Mouse (Mus musculus): ENCODE data around the gene Acvr1.
A peak's percentile ranks its signal among the peaks of the same experiment; 100 is the strongest.

Gene Acvr1

GRCm38 (mm10) chr2:58520727-58521126, 46.2 kb downstream of the Acvr1 start:
- DNase-seq (ENCODE audit: low spot score in 2 of 2) = no peak

DNA sequence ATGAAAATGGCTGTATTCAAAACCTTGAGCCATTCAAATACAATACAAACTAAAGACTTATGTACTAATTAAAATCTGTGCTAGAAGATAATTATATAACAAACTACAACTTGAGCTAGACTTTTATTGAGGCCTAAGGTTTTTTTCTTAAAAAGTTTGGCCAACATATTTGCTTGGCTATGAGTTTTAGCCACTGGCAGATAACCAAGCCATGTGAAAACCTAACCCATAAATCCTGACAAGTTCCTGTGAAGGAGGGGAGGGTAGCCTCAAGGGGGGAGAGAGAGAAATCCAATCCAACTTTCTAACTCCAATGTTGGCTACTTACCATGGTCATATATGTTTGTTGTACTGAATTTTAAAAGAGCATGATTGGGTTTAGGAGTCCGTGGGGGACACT, 48.4 kb downstream of the Acvr1 start:
- DNase-seq (ENCODE audit: low spot score in 2 of 2) = no peak

GRCm38 (mm10) chr2:58516920-58517319, 50.0 kb downstream of the Acvr1 start:
- no peak for DNase-seq (ENCODE audit: low spot score in 2 of 2)

- DNase-seq (ENCODE audit: low spot score in 2 of 2) = no peak
These were observed 51.0 kb downstream of the Acvr1 start for GRCm38 (mm10) chr2:58516000-58516399.

DNA sequence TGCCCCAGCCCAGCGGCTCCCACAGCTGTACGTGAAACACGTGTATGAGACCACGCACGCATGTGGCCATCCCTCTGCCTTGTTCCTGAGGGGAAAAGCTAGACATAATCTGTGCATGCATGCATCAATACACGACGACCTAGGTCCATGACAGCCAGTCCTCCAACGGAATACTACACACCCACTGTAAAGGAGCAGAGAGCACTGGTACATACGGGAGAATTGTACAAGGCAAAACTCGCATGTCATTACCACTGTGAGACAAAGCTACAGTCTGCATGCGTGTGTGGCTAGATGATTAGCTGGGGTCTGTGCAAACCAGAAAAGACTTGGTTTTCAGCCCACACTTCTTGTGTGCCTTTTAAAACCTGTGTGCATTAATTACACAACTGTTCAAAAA, 52.5 kb downstream of the Acvr1 start:
- no peak for DNase-seq (ENCODE audit: low spot score in 2 of 2)

- no peak for DNase-seq (ENCODE audit: low spot score in 2 of 2)
These were observed 53.7 kb downstream of the Acvr1 start for GRCm38 (mm10) chr2:58513212-58513611.

- no peak for DNase-seq (ENCODE audit: low spot score in 2 of 2)
These were observed 56.8 kb downstream of the Acvr1 start for GRCm38 (mm10) chr2:58510192-58510591.

DNA sequence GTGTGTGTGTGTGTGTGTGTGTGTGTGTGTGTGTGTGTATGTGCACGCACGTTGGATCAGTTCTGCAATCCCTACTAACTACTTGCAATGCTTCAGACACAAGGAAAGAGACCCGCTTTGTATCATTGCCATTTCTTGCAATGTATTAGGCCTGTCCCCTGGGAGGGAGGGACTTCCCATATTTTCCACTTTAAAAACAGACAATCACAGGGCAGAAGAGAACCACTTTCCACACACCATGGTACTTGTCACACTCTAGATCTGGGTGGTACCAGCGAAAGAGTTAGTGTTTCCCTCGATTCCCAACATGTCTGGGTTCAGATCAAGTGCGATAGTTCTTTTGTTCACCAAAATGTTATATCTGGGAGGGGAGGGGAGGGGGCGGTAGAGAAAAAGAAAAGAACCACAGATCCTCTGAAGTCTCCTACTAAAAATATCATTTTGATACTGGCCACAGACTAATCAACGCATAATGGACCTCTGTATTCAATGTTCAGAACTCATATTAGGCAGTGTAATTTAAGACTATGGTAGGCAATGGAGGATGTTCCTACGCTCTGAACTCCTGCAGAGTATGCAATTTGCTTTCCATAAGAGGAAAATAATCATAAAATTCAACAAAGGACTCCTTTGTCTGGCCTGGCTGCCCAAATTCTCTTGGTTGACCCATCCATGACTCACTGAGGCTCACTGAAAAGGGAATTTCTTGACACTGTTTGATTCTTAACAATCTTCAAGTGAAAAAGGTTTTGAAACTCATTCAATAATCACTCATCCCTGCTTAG, 61.5 kb downstream of the Acvr1 start:
- DNase-seq (ENCODE audit: low spot score in 2 of 2) = no peak

- DNase-seq (ENCODE audit: low spot score in 2 of 2) = no peak
These were observed 70.1 kb downstream of the Acvr1 start for GRCm38 (mm10) chr2:58496647-58497410.

GRCm38 (mm10) chr2:58495271-58495670, 71.7 kb downstream of the Acvr1 start:
- no peak for DNase-seq (ENCODE audit: low spot score in 2 of 2)

- no peak for DNase-seq (ENCODE audit: low spot score in 2 of 2)
These were observed 73.0 kb downstream of the Acvr1 start for GRCm38 (mm10) chr2:58493685-58494635.

- no peak for DNase-seq (ENCODE audit: low spot score in 2 of 2)
These were observed 77.7 kb downstream of the Acvr1 start for GRCm38 (mm10) chr2:58489275-58489674.

DNA sequence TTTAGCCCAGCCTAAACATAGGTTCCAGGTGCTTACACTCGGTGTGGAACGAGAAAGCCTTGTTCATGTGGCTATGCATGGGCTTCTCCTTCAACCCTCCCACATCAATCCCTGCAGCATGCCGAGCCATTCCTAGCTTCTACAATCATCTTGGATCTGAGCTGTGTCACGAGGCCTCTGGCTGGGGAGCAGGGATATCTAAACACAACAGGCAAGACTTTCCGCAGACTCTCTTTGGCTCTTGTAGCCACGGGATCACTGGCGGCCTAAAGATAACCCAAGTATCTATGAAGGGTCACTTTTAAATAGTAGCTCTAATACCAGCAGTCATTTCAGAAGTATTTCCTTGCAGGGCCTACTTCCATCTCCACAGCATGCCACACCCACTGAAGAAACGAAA, 78.6 kb downstream of the Acvr1 start:
- no peak for DNase-seq (ENCODE audit: low spot score in 2 of 2)

GRCm38 (mm10) chr2:58487279-58487560, 79.7 kb downstream of the Acvr1 start:
- DNase-seq (ENCODE audit: low spot score in 2 of 2) = no peak

- no peak for DNase-seq (ENCODE audit: low spot score in 2 of 2)
These were observed 80.3 kb downstream of the Acvr1 start for GRCm38 (mm10) chr2:58486441-58487278.

DNA sequence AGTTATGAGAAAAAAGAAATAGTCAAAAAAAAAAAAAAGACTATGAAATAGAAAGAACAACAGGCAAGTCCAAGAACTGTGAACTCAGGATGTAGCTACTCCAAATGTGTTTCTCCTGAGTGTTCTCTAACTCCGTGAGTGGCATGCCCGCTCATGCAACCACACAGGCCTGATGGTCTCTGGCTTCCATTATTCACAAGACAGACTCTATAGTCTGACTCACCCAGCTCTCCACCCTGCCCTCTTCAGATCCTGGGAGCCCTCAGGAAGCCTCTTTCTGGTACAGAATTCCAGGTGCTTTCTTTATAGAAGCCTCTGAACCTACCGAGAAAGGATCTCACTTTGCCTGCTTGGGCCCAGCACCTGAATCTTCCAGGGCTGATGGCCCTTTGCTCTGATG, 81.3 kb downstream of the Acvr1 start:
- DNase-seq (ENCODE audit: low spot score in 2 of 2) = no peak

DNA sequence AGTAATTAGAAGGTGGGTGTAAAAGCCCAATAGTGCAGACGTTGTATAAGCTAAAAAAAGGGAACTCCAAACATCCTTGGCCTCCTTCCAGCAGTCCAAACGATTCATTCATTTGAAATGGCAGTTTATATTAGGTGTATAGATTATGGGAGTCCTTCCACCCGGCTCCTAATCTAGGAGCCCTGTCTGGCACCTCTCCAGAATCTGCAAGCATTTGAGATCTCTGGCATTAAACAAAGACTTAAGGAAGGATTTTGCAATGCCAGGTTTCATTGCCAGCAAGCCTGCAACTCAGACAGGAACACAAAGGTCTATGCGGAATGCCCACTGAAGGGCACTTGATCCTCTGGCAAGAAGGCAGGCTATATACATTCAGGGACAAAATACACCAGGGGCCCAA, 81.8 kb downstream of the Acvr1 start:
- no peak for DNase-seq (ENCODE audit: low spot score in 2 of 2)

GRCm38 (mm10) chr2:58484284-58484965, 82.5 kb downstream of the Acvr1 start:
- peak in 1 of 2 experiments; percentile 45 for DNase-seq (ENCODE audit: low spot score in 2 of 2)

- no peak for DNase-seq (ENCODE audit: low spot score in 2 of 2)
These were observed 85.4 kb downstream of the Acvr1 start for GRCm38 (mm10) chr2:58481450-58482100.

GRCm38 (mm10) chr2:58480764-58481163, 86.2 kb downstream of the Acvr1 start:
- DNase-seq (ENCODE audit: low spot score in 2 of 2) = no peak

Measured in frontal cortex, postnatal 36 days (tissue).